Mouse (Mus musculus) heart, embryonic 14.5 days (tissue): Measurements from ENCODE around the gene Ndufa8. TPM values are rescaled to one million over a fixed set of nuclear protein-coding genes. Genes with fewer than 3 reads are reported as not detected.

Experiments used
- ATAC-seq: fragments of 200-750 bp; cut with Nextera tagmentation; 2 replicates; pipeline ENCODE4 v1.8.0; 2017; ENCODE audit warnings: low read depth, moderate TSS enrichment; ENCODE audit not compliant: insufficient number of reproducible peaks, insufficient read depth, low FRiP score
- H3K27ac ChIP-seq, 2 experiments: fragments of 200-500 bp in 1 of 2; fragments of 300-500 bp in 1 of 2; sonication (generic) in 1 of 2; replicated peaks in 1 of 2; 2 replicates each; pipeline ENCODE4 v1.5.1; 2012 to 2014; ENCODE audit warnings: low read depth in 2 of 2, low read length in 2 of 2, control low read depth in 1 of 2, mild to moderate bottlenecking in 1 of 2, mixed read lengths in 1 of 2; ENCODE audit not compliant: control insufficient read depth in 1 of 2, insufficient read depth in 1 of 2
- H3K27me3 ChIP-seq: fragments of 300-500 bp; sonication (generic); 2 replicates; pipeline ENCODE4 v1.6.1; 2014; ENCODE audit warnings: mild to moderate bottlenecking, low read length, control low read depth; ENCODE audit not compliant: control insufficient read depth, insufficient read depth
- H3K36me3 ChIP-seq: fragments of 300-500 bp; sonication (generic); 2 replicates; pipeline ENCODE4 v1.6.1; 2014; ENCODE audit warnings: mild to moderate bottlenecking, control low read depth, low read length, mixed read lengths; ENCODE audit not compliant: control insufficient read depth, insufficient read depth
- H3K4me1 ChIP-seq, 2 experiments: fragments of 200-500 bp in 1 of 2; fragments of 300-500 bp in 1 of 2; sonication (generic) in 1 of 2; 2 replicates each; pipeline ENCODE4 v1.6.1; 2012 to 2014; ENCODE audit warnings: low read length in 2 of 2, control low read depth in 1 of 2, mixed read lengths in 1 of 2; ENCODE audit not compliant: control insufficient read depth in 2 of 2, insufficient read depth in 2 of 2
- H3K4me2 ChIP-seq: fragments of 300-500 bp; sonication (generic); 2 replicates; pipeline ENCODE4 v1.6.1; 2014; ENCODE audit warnings: mild to moderate bottlenecking, low read length
- H3K4me3 ChIP-seq, 2 experiments: fragments of 200-500 bp in 1 of 2; fragments of 300-500 bp in 1 of 2; sonication (generic) in 1 of 2; 2 replicates each; pipeline ENCODE4 v1.5.1; 2012 to 2014; ENCODE audit warnings: low read length in 2 of 2, mild to moderate bottlenecking in 2 of 2, control low read depth in 1 of 2, low read depth in 1 of 2, moderate library complexity in 1 of 2; ENCODE audit not compliant: control insufficient read depth in 1 of 2, insufficient read depth in 1 of 2
- H3K9ac ChIP-seq: fragments of 300-500 bp; sonication (generic); 2 replicates; pipeline ENCODE4 v1.6.1; 2014; ENCODE audit warnings: mild to moderate bottlenecking, low read length
- H3K9me3 ChIP-seq: fragments of 300-500 bp; sonication (generic); 2 replicates; pipeline ENCODE4 v1.6.1; 2016; ENCODE audit warnings: low read length, control low read depth; ENCODE audit not compliant: control insufficient read depth
- WGBS: fragments of 180-500 bp; shearing (Covaris S2); extraction: QIAGEN DNeasy Blood & Tissue Kit; methylation state at CpG from one replicate; pipeline ENCODE4 v1.1.7; 2014; 5-methylcytosine and 5-hydroxymethylcytosine counted together
- polyA plus RNA-seq: library from polyadenylated mRNA; unstranded; fragments of >200 nt; fragmentation: Nextera tagmentation; extraction: Ambion mirVana; gene quantifications from 2 replicates; pipeline ENCODE4 v1.2.1, GENCODE M21; 2014

Gene Ndufa8
- polyA plus RNA-seq, 1 experiment from 2014 or later, result 464 TPM

- WGBS, result 12% methylated on average over 32 of the region's 32 CpGs
- Histone ChIP-seq H3K4me3 (peak overlapping the region; percentile 27 to 34), H3K27me3 (peaks cover 7% of the 10 kb centered on the region; the same call in 1 of the 2 replicates), H3K4me2 (peak overlapping the region; percentile 63), H3K9me3 (no peaks in the 10 kb centered on the region), H3K4me1 (peaks cover 0 to 8% of the 10 kb centered on the region in 2 experiments; a peak in 1 of 4 replicates), H3K27ac (no peak overlapping the region), H3K36me3 (no peaks in the 10 kb centered on the region), H3K9ac (no peak overlapping the region)
- peak; percentile 56; the same call in 1 of the 2 replicates for ATAC-seq
Observed at GRCm38 (mm10) chr2:36021385-36022159, 27.6 kb downstream of the Ndufa8 start.

GRCm38 (mm10) chr2:36013010-36013409, 36.2 kb downstream of the Ndufa8 start:
- Histone ChIP-seq H3K4me3 (no peak overlapping the region), H3K27ac (no peak overlapping the region), H3K9ac (no peak overlapping the region), H3K9me3 (no peaks in the 10 kb centered on the region), H3K27me3 (peaks cover 19% of the 10 kb centered on the region), H3K4me1 (peaks cover 6 to 13% of the 10 kb centered on the region in 2 experiments), H3K36me3 (no peaks in the 10 kb centered on the region), H3K4me2 (no peak overlapping the region)
- ATAC-seq, result peak; percentile 46
- 44% methylated on average over 12 of the region's 12 CpGs for WGBS

- Histone ChIP-seq H3K9me3 (no peaks in the 10 kb centered on the region), H3K4me1 (peaks cover 6 to 13% of the 10 kb centered on the region in 2 experiments), H3K27ac (no peak overlapping the region), H3K4me2 (peak overlapping the region; percentile 96), H3K4me3 (peak overlapping the region; percentile 50 to 62), H3K36me3 (no peaks in the 10 kb centered on the region), H3K9ac (peak overlapping the region; percentile 72), H3K27me3 (peaks cover 19% of the 10 kb centered on the region)
- WGBS, result under 1% methylated on average over 44 of the region's 44 CpGs
- ATAC-seq, result no peak
Observed at GRCm38 (mm10) chr2:36011331-36011825, 37.8 kb downstream of the Ndufa8 start.

- WGBS, result 53% methylated on average over 8 of the region's 8 CpGs
- Histone ChIP-seq H3K27me3 (peaks cover 19% of the 10 kb centered on the region), H3K4me3 (no peak overlapping the region), H3K4me1 (peaks cover 6 to 13% of the 10 kb centered on the region in 2 experiments), H3K4me2 (peak overlapping the region; percentile 96), H3K9me3 (no peaks in the 10 kb centered on the region), H3K27ac (no peak overlapping the region), H3K9ac (no peak overlapping the region), H3K36me3 (no peaks in the 10 kb centered on the region)
- no peak for ATAC-seq
Observed at GRCm38 (mm10) chr2:36010579-36010978, 38.6 kb downstream of the Ndufa8 start.

GRCm38 (mm10) chr2:36009386-36009785, 39.8 kb downstream of the Ndufa8 start:
- H3K9me3 ChIP-seq, result no peaks in the 10 kb centered on the region
- H3K4me3 ChIP-seq, result no peak overlapping the region
- H3K4me1 ChIP-seq, result peaks cover 6 to 13% of the 10 kb centered on the region in 2 experiments
- no peak overlapping the region for H3K4me2 ChIP-seq
- peaks cover 28% of the 10 kb centered on the region for H3K27me3 ChIP-seq
- 20% methylated on average over 4 of the region's 4 CpGs for WGBS
- no peaks in the 10 kb centered on the region for H3K36me3 ChIP-seq
- no peak overlapping the region for H3K9ac ChIP-seq
- H3K27ac ChIP-seq, result no peak overlapping the region
- no peak for ATAC-seq

- Histone ChIP-seq H3K4me1 (peaks cover 6 to 13% of the 10 kb centered on the region in 2 experiments), H3K4me3 (no peak overlapping the region), H3K4me2 (no peak overlapping the region), H3K27ac (no peak overlapping the region), H3K9me3 (no peaks in the 10 kb centered on the region), H3K27me3 (peaks cover 34% of the 10 kb centered on the region), H3K36me3 (no peaks in the 10 kb centered on the region), H3K9ac (no peak overlapping the region)
- 32% methylated on average over 1 of the region's 1 CpGs for WGBS
- no peak for ATAC-seq
Observed at GRCm38 (mm10) chr2:36008071-36008470, 41.1 kb downstream of the Ndufa8 start.

- Histone ChIP-seq H3K27ac (no peak overlapping the region), H3K9ac (no peak overlapping the region), H3K4me2 (no peak overlapping the region), H3K27me3 (peaks cover 15% of the 10 kb centered on the region; the same call in 1 of the 2 replicates), H3K9me3 (no peaks in the 10 kb centered on the region), H3K4me1 (0 out of 4 replicates have a peak, but pooled peaks cover 0 to 3% of the 10 kb centered on the region in 2 experiments), H3K36me3 (no peaks in the 10 kb centered on the region), H3K4me3 (no peak overlapping the region)
- no peak for ATAC-seq
- WGBS, result 35% methylated on average over 6 of the region's 6 CpGs
Observed at GRCm38 (mm10) chr2:36002188-36002587, 47.0 kb downstream of the Ndufa8 start.
